Mouse (Mus musculus): ENCODE measurements around the gene 2310011J03Rik.
A peak's percentile ranks its signal among the peaks of the same experiment; 100 is the strongest.
"Not testable (repeated sequence)": the region's sequence is repeated elsewhere in the genome, so short reads cannot be mapped to it uniquely, and the experiment has no call there.

2310011J03Rik gene

GRCm38 (mm10) chr10:80320340-80320760, at the start of gene 2310011J03Rik:
Gene 2310011J03Rik, minus strand, starts transcription at chr10:80320537.
- DNase-seq = peak; percentile 93

GRCm38 (mm10) chr10:80368392-80368791, 48.1 kb upstream of the 2310011J03Rik start:
- DNase-seq = no peak

- no peak for DNase-seq
Observed at GRCm38 (mm10) chr10:80367954-80368353, 47.6 kb upstream of the 2310011J03Rik start.

GRCm38 (mm10) chr10:80365736-80366135, 45.4 kb upstream of the 2310011J03Rik start:
- DNase-seq = no peak

- no peak for DNase-seq
Observed at GRCm38 (mm10) chr10:80363734-80364133, 43.4 kb upstream of the 2310011J03Rik start.

- DNase-seq = peak; percentile 50
Observed at GRCm38 (mm10) chr10:80357994-80358639, 37.8 kb upstream of the 2310011J03Rik start.

- no peak for DNase-seq
Observed at GRCm38 (mm10) chr10:80357336-80357735, 37.0 kb upstream of the 2310011J03Rik start.

- DNase-seq = no peak
Observed at GRCm38 (mm10) chr10:80356737-80357136, 36.4 kb upstream of the 2310011J03Rik start.

GRCm38 (mm10) chr10:80356001-80356682, 35.8 kb upstream of the 2310011J03Rik start, which contains the start of gene Plk5:
Gene Plk5, plus strand, starts transcription at chr10:80356459.
- DNase-seq = no peak

- DNase-seq = no peak
Observed at GRCm38 (mm10) chr10:80355431-80355830, 35.1 kb upstream of the 2310011J03Rik start.

GRCm38 (mm10) chr10:80352727-80353126, 32.4 kb upstream of the 2310011J03Rik start:
- no peak for DNase-seq

GRCm38 (mm10) chr10:80351896-80352295, 31.6 kb upstream of the 2310011J03Rik start:
- peak; percentile 70 for DNase-seq

- DNase-seq = peak; percentile 76
Observed at GRCm38 (mm10) chr10:80350292-80350691, 30.0 kb upstream of the 2310011J03Rik start.

- DNase-seq = no peak
Observed at GRCm38 (mm10) chr10:80348981-80349380, 28.6 kb upstream of the 2310011J03Rik start.

GRCm38 (mm10) chr10:80348244-80348781, 28.0 kb upstream of the 2310011J03Rik start, which contains the start of gene Adamtsl5:
Gene Adamtsl5, minus strand, starts transcription at chr10:80348412.
- no peak for DNase-seq

- no peak for DNase-seq
Observed at GRCm38 (mm10) chr10:80347514-80347967, 27.2 kb upstream of the 2310011J03Rik start.

- DNase-seq = not testable (repeated sequence)
Observed at GRCm38 (mm10) chr10:80345929-80346328, 25.6 kb upstream of the 2310011J03Rik start.

- no peak for DNase-seq
Observed at GRCm38 (mm10) chr10:80345122-80345521, 24.8 kb upstream of the 2310011J03Rik start.

- no peak for DNase-seq
Observed at GRCm38 (mm10) chr10:80344131-80344661, 23.9 kb upstream of the 2310011J03Rik start.

- DNase-seq = no peak
Observed at GRCm38 (mm10) chr10:80343425-80343895, 23.1 kb upstream of the 2310011J03Rik start.

GRCm38 (mm10) chr10:80342749-80343424, 22.6 kb upstream of the 2310011J03Rik start:
- no peak for DNase-seq

GRCm38 (mm10) chr10:80342305-80342748, 22.0 kb upstream of the 2310011J03Rik start:
- no peak for DNase-seq

Measured in kidney, adult 11 months (tissue).